Mouse (Mus musculus) layer of hippocampus, adult 18-20 months (tissue): ENCODE data around the gene Unc5a. TPM values are rescaled to one million over a fixed set of nuclear protein-coding genes. Genes with fewer than 3 reads are reported as not detected.

Experiments used
- DNase-seq, 2 experiments: peaks; one replicate each; pipeline ENCODE4 v3.0.0; 2022; ENCODE audit warnings: low spot score in 2 of 2
- long read RNA-seq: library from polyadenylated mRNA; stranded (forward); transcript quantifications from one replicate; pipeline ENCODE4 v2.0.0, GENCODE M21; 2021
- total RNA-seq, 2 experiments: library from RNA; stranded (reverse); gene quantifications; 2 replicates each; pipeline ENCODE4 v1.2.3; 2021

Unc5a gene
- total RNA-seq: 100 to 1,000 TPM; 160 to 161 TPM
- long read RNA-seq, transcript Unc5a-202 (15 exons, 3,827 nt): major isoform, 207 of 413 reads
- long read RNA-seq, transcript Unc5a-201 (16 exons, 3,995 nt): minor isoform, 33 of 413 reads
- long read RNA-seq, partial matches to known transcripts: 112 of 413 reads
- long read RNA-seq, other reads (novel, unspliced or antisense): 61 of 413 reads

- peak; percentile 80 to 87 for DNase-seq
Measured at GRCm38 (mm10) chr13:54948531-54949493, at the start of gene Unc5a. TSS of gene Unc5a (plus strand) at chr13:54949411.

GRCm38 (mm10) chr13:54912053-54912452 is 37.2 kb upstream of the Unc5a start:
- DNase-seq: no peak

- DNase-seq: peak in 1 of 2 experiments; percentile 48
Measured at GRCm38 (mm10) chr13:54912894-54913621, 36.2 kb upstream of the Unc5a start.

GRCm38 (mm10) chr13:54916644-54917043 is 32.6 kb upstream of the Unc5a start:
- DNase-seq: no peak

- DNase-seq: no peak
Measured at GRCm38 (mm10) chr13:54918910-54919309, 30.3 kb upstream of the Unc5a start.

- no peak for DNase-seq
Measured at GRCm38 (mm10) chr13:54919666-54920065, 29.5 kb upstream of the Unc5a start.

GRCm38 (mm10) chr13:54921700-54922099 is 27.5 kb upstream of the Unc5a start:
- DNase-seq: no peak

- DNase-seq: no peak
Measured at GRCm38 (mm10) chr13:54923705-54924104, 25.5 kb upstream of the Unc5a start.

GRCm38 (mm10) chr13:54925466-54925865 is 23.7 kb upstream of the Unc5a start:
- DNase-seq: no peak

- DNase-seq: peak in 1 of 2 experiments; percentile 88
Measured at GRCm38 (mm10) chr13:54926654-54927053, 22.6 kb upstream of the Unc5a start.

GRCm38 (mm10) chr13:54930123-54930522 is 19.1 kb upstream of the Unc5a start:
- DNase-seq: no peak

GRCm38 (mm10) chr13:54934873-54935272 is 14.3 kb upstream of the Unc5a start:
- DNase-seq: peak in 1 of 2 experiments; percentile 30

- DNase-seq: peak; percentile 82 to 83
Measured at GRCm38 (mm10) chr13:54936173-54936572, 13.0 kb upstream of the Unc5a start.

GRCm38 (mm10) chr13:54937885-54938284 is 11.3 kb upstream of the Unc5a start:
- peak; percentile 45 to 80 for DNase-seq

GRCm38 (mm10) chr13:54938493-54938892 is 10.7 kb upstream of the Unc5a start:
- DNase-seq: peak in 1 of 2 experiments; percentile 56

- DNase-seq: no peak
Measured at GRCm38 (mm10) chr13:54944411-54945157, 4.6 kb upstream of the Unc5a start.

- DNase-seq: no peak
Measured at GRCm38 (mm10) chr13:54945332-54945731, 3.9 kb upstream of the Unc5a start.

- no peak for DNase-seq
Measured at GRCm38 (mm10) chr13:54946406-54946805, 2.8 kb upstream of the Unc5a start.

GRCm38 (mm10) chr13:54949592-54949991 is 381 bp downstream of the Unc5a start:
- DNase-seq: peak in 1 of 2 experiments; percentile 42

GRCm38 (mm10) chr13:54950131-54950530 is 920 bp downstream of the Unc5a start:
- no peak for DNase-seq

- no peak for DNase-seq
Measured at GRCm38 (mm10) chr13:54951166-54951565, 2.0 kb downstream of the Unc5a start.
